Mouse (Mus musculus) forebrain, postnatal 0 days (tissue): ENCODE measurements around the gene Extl1. TPM values are rescaled to one million over a fixed set of nuclear protein-coding genes. Genes with fewer than 3 reads are reported as not detected.
"Not testable (repeated sequence)": the region's sequence is repeated elsewhere in the genome, so short reads cannot be mapped to it uniquely, and the experiment has no call there.

Experiments
- ATAC-seq: fragments of 200-750 bp; cut with Nextera tagmentation; 2 replicates; pipeline ENCODE4 v1.8.0; 2017; ENCODE audit warnings: mild to moderate bottlenecking, moderate library complexity
- DNase-seq: peaks from one replicate; pipeline ENCODE4 v3.0.0-alpha.2; 2015
- H3K27ac ChIP-seq: fragments of 300-500 bp; sonication (generic); 2 replicates; pipeline ENCODE4 v1.5.1; 2014; ENCODE audit warnings: low read depth, mild to moderate bottlenecking, antibody characterized with exemption, low read length, moderate library complexity, mixed read lengths
- H3K27me3 ChIP-seq: fragments of 300-500 bp; sonication (generic); 2 replicates; pipeline ENCODE4 v1.6.1; 2014; ENCODE audit warnings: mild to moderate bottlenecking, low read length, mixed read lengths; ENCODE audit not compliant: insufficient read depth
- H3K36me3 ChIP-seq: fragments of 300-500 bp; sonication (generic); 2 replicates; pipeline ENCODE4 v1.6.1; 2014; ENCODE audit warnings: mild to moderate bottlenecking, moderate library complexity; ENCODE audit not compliant: insufficient read depth
- H3K4me1 ChIP-seq: fragments of 300-500 bp; sonication (generic); 2 replicates; pipeline ENCODE4 v1.6.1; 2014; ENCODE audit warnings: antibody characterized with exemption; ENCODE audit not compliant: insufficient read depth
- H3K4me2 ChIP-seq: fragments of 300-500 bp; sonication (generic); 2 replicates; pipeline ENCODE4 v1.6.1; 2014; ENCODE audit warnings: low read depth, mild to moderate bottlenecking, moderate library complexity
- H3K4me3 ChIP-seq: fragments of 300-500 bp; sonication (generic); 2 replicates; pipeline ENCODE4 v1.5.1; 2014; ENCODE audit warnings: low read depth, low read length, mixed read lengths
- H3K9ac ChIP-seq: fragments of 300-500 bp; sonication (generic); 2 replicates; pipeline ENCODE4 v1.6.1; 2014; ENCODE audit warnings: mild to moderate bottlenecking
- H3K9me3 ChIP-seq: fragments of 300-500 bp; sonication (generic); 2 replicates; pipeline ENCODE4 v1.6.1; 2016; ENCODE audit warnings: low read length
- CTCF ChIP-seq: sonication (generic); IDR thresholded peaks from 2 replicates; pipeline ENCODE4 v1.5.1; 2016; ENCODE audit warnings: antibody characterized with exemption, control low read depth, low read depth
- WGBS: fragments of 180-500 bp; shearing (Covaris S2); extraction: QIAGEN DNeasy Blood & Tissue Kit; methylation state at CpG from one replicate; pipeline ENCODE4 v1.1.7; 2014; 5-methylcytosine and 5-hydroxymethylcytosine counted together
- polyA plus RNA-seq: library from polyadenylated mRNA; unstranded; fragments of >200 nt; fragmentation: Nextera tagmentation; extraction: Ambion mirVana; gene quantifications from 2 replicates; pipeline ENCODE4 v1.2.1, GENCODE M21; 2015
- total RNA-seq: library from RNA; depleted of rRNA; stranded (reverse); fragments of >200 nt; gene quantifications from 2 replicates; pipeline ENCODE4 v1.2.3, GENCODE M21; 2014

Extl1 gene
- total and polyA plus RNA-seq, 2 experiments from 2014 or later, result 0.95 to 1.2 TPM

GRCm38 (mm10) chr4:134344620-134345019 lies 39.0 kb downstream of the Extl1 start:
- H3K4me1 ChIP-seq, result no peaks in the 10 kb centered on the region
- WGBS, result 37% methylated on average over 3 of the region's 3 CpGs
- no peak overlapping the region for H3K4me2 ChIP-seq
- no peak overlapping the region for H3K27ac ChIP-seq
- TF ChIP-seq CTCF, result no peak; the same call in 1 of the 2 replicates
- no peak overlapping the region for H3K9ac ChIP-seq
- H3K4me3 ChIP-seq, result no peak overlapping the region
- DNase-seq (no peak), ATAC-seq (no peak)
- no peaks in the 10 kb centered on the region for H3K36me3 ChIP-seq
- H3K27me3 ChIP-seq, result peaks cover 25% of the 10 kb centered on the region
- no peaks in the 10 kb centered on the region for H3K9me3 ChIP-seq

GRCm38 (mm10) chr4:134343071-134344031 lies 40.3 kb downstream of the Extl1 start, which contains the start of gene Slc30a2:
Gene Slc30a2, plus strand, starts transcription at chr4:134343181.
- no peaks in the 10 kb centered on the region for H3K4me1 ChIP-seq
- H3K4me2 ChIP-seq, result peak within 1 kb of the TSS; percentile 37
- DNase-seq (no peak), ATAC-seq (no peak)
- no peaks in the 10 kb centered on the region for H3K9me3 ChIP-seq
- no peak for TF ChIP-seq CTCF
- no peak within 1 kb of the TSS for H3K27ac ChIP-seq
- H3K36me3 ChIP-seq, result no peaks in the 10 kb centered on the region
- H3K9ac ChIP-seq, result no peak within 1 kb of the TSS
- H3K4me3 ChIP-seq, result peak within 1 kb of the TSS; percentile 16
- peaks cover 25% of the 10 kb centered on the region for H3K27me3 ChIP-seq
- 3% methylated on average over 61 of the region's 61 CpGs for WGBS

DNA sequence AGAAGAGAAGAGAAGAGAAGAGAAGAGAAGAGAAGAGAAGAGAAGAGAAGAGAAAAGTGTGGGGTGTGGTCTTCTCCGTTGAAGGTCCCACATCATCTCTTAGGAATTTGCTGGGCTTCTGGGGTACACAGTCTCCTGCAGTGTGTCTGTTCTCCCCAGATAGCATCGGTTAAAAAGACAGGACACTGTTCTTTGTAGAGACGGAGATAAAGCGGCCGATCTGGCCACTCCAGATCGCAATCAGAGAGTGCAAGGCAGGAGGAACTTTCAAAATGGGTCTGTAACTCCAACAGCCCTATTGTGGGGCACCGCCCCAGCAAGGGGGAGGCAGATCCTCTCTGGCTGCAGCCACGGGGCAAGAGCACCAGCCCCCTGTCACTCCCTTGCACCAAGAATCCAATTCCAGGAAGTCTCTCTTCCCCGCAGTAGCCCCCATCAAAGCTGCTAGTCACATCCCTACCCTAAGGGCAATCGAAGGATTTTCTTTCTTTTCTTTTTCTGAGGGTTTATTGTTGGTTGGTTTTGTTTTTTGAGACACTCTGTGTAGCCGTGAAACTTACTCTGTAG lies 41.4 kb downstream of the Extl1 start:
- no peak overlapping the region for H3K4me3 ChIP-seq
- H3K9ac ChIP-seq, result no peak overlapping the region
- no peak for ATAC-seq
- 52% methylated on average over 11 of the region's 11 CpGs for WGBS
- no peaks in the 10 kb centered on the region for H3K4me1 ChIP-seq
- no peak for TF ChIP-seq CTCF
- peaks cover 25% of the 10 kb centered on the region for H3K27me3 ChIP-seq
- H3K27ac ChIP-seq, result no peak overlapping the region
- H3K36me3 ChIP-seq, result no peaks in the 10 kb centered on the region
- H3K4me2 ChIP-seq, result no peak overlapping the region
- H3K9me3 ChIP-seq, result no peaks in the 10 kb centered on the region
- DNase-seq, result no peak

GRCm38 (mm10) chr4:134341231-134341630 lies 42.4 kb downstream of the Extl1 start:
- H3K4me2 ChIP-seq, DNase-seq, H3K36me3 ChIP-seq, H3K27ac ChIP-seq, H3K9me3 ChIP-seq, ATAC-seq, H3K4me1 ChIP-seq, H3K9ac ChIP-seq, H3K4me3 ChIP-seq: not testable (repeated sequence)
- H3K27me3 ChIP-seq, result peaks cover 25% of the 10 kb centered on the region
- 49% methylated on average over 6 of the region's 6 CpGs for WGBS

- Histone ChIP-seq H3K9ac (no peak overlapping the region), H3K36me3 (no peaks in the 10 kb centered on the region), H3K27me3 (no peaks in the 10 kb centered on the region), H3K4me2 (no peak overlapping the region), H3K4me3 (no peak overlapping the region), H3K27ac (no peak overlapping the region), H3K4me1 (no peaks in the 10 kb centered on the region), H3K9me3 (no peaks in the 10 kb centered on the region)
- ATAC-seq (no peak), DNase-seq (no peak)
- 66% methylated on average over 5 of the region's 5 CpGs for WGBS
- TF ChIP-seq CTCF, result no peak
Measured at GRCm38 (mm10) chr4:134330281-134330680, 53.4 kb downstream of the Extl1 start.

- WGBS, result 84% methylated on average over 8 of the region's 8 CpGs
- ATAC-seq (no peak), DNase-seq (no peak)
- Histone ChIP-seq H3K27me3 (no peaks in the 10 kb centered on the region), H3K36me3 (no peaks in the 10 kb centered on the region), H3K4me1 (no peaks in the 10 kb centered on the region), H3K27ac (no peak overlapping the region), H3K4me2 (no peak overlapping the region), H3K4me3 (no peak overlapping the region), H3K9me3 (no peaks in the 10 kb centered on the region), H3K9ac (no peak overlapping the region)
- no peak for TF ChIP-seq CTCF
Measured at GRCm38 (mm10) chr4:134328832-134329231, 54.8 kb downstream of the Extl1 start.

DNA sequence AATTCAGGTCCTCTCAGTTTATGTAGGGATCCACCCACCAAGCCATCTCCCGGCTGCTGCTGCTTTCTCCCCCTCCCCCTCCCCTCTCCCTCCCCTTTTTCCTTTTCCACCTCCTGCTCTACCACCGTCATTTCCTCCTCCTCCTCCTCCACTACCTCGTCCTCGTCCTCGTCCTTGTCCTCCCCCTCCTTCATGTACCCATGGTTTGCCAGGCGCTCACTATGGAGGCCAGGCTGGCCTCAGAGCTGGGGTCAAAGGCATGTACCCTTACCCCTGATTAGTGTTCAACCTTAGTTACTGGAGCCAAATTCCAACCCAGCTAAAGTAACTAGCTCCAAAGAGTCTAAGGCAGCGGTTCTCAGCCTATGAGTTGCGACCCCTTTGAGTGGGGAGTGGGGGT lies 55.5 kb downstream of the Extl1 start:
- DNase-seq (no peak), ATAC-seq (no peak)
- H3K4me1 ChIP-seq, result no peaks in the 10 kb centered on the region
- H3K36me3 ChIP-seq, result no peaks in the 10 kb centered on the region
- no peak overlapping the region for H3K4me3 ChIP-seq
- 66% methylated on average over 8 of the region's 8 CpGs for WGBS
- TF ChIP-seq CTCF, result no peak
- H3K9me3 ChIP-seq, result no peaks in the 10 kb centered on the region
- H3K4me2 ChIP-seq, result no peak overlapping the region
- no peak overlapping the region for H3K9ac ChIP-seq
- no peak overlapping the region for H3K27ac ChIP-seq
- H3K27me3 ChIP-seq, result no peaks in the 10 kb centered on the region
